Mouse (Mus musculus) midbrain, embryonic 15.5 days (tissue): ENCODE measurements around the gene Paxip1. TPM values are rescaled to one million over a fixed set of nuclear protein-coding genes. Genes with fewer than 3 reads are reported as not detected.

Experiments used
- ATAC-seq: fragments of 200-750 bp; cut with Nextera tagmentation; replicated peaks from 2 replicates; pipeline ENCODE4 v1.8.0; 2017; ENCODE audit warnings: moderate TSS enrichment
- H3K27ac ChIP-seq: fragments of 300-500 bp; sonication (generic); 2 replicates; pipeline ENCODE4 v1.5.1; 2015; ENCODE audit warnings: mild to moderate bottlenecking, inconsistent platforms
- H3K27me3 ChIP-seq: fragments of 300-500 bp; sonication (generic); replicated peaks from 2 replicates; pipeline ENCODE4 v1.6.1; 2015; ENCODE audit warnings: inconsistent platforms
- H3K36me3 ChIP-seq: fragments of 300-500 bp; sonication (generic); replicated peaks from 2 replicates; pipeline ENCODE4 v1.6.1; 2015; ENCODE audit warnings: inconsistent platforms
- H3K4me1 ChIP-seq: fragments of 300-500 bp; sonication (generic); 2 replicates; pipeline ENCODE4 v1.6.1; 2015; ENCODE audit warnings: inconsistent platforms
- H3K4me2 ChIP-seq: fragments of 300-500 bp; sonication (generic); 2 replicates; pipeline ENCODE4 v1.6.1; 2015; ENCODE audit warnings: inconsistent platforms, mild to moderate bottlenecking, moderate library complexity
- H3K4me3 ChIP-seq: fragments of 300-500 bp; sonication (generic); 2 replicates; pipeline ENCODE4 v1.5.1; 2015; ENCODE audit warnings: mild to moderate bottlenecking, inconsistent platforms
- H3K9ac ChIP-seq: fragments of 300-500 bp; sonication (generic); 2 replicates; pipeline ENCODE4 v1.6.1; 2015; ENCODE audit warnings: mild to moderate bottlenecking, inconsistent platforms
- H3K9me3 ChIP-seq: fragments of 300-500 bp; sonication (generic); 2 replicates; pipeline ENCODE4 v1.6.1; 2016; ENCODE audit warnings: inconsistent platforms
- WGBS: fragments of 180-500 bp; shearing (Covaris S2); methylation state at CpG from one replicate; pipeline ENCODE4 v1.1.7; 2015; ENCODE audit warnings: mixed read lengths; 5-methylcytosine and 5-hydroxymethylcytosine counted together
- polyA plus RNA-seq: library from polyadenylated mRNA; unstranded; fragments of >200 nt; fragmentation: Nextera tagmentation; extraction: Ambion mirVana; gene quantifications from 2 replicates; pipeline ENCODE4 v1.2.1, GENCODE M21; 2015

Paxip1 gene
- polyA plus RNA-seq, 1 experiment from 2014 or later = 28.8 TPM

DNA sequence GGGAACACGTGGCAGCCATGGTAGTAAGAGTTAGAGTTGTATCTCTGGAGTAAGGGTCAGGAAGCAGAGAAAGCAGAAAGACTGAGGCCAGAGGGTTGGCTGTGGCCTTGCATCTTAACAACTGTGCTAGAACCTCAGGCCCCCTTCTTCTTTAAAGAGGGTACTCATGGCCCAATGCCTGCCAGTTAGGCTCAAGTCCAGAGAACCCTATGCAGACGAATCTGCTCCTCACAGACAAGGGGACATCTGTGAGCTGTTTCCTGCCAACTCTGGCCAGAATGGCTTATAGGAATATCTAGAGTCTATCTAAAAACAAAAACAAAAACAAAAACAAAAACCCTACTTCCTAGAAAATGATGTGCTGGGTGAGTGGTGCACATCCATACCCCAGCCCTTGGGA is 72.2 kb downstream of the Paxip1 start:
- H3K27me3 ChIP-seq = no peaks in the 10 kb centered on the region
- H3K4me3 ChIP-seq = no peak overlapping the region
- no peak overlapping the region for H3K4me2 ChIP-seq
- ATAC-seq = no peak
- 0 out of 2 replicates have a peak, but pooled peaks cover 10% of the 10 kb centered on the region for H3K36me3 ChIP-seq
- no peaks in the 10 kb centered on the region for H3K4me1 ChIP-seq
- H3K9me3 ChIP-seq = no peaks in the 10 kb centered on the region
- H3K9ac ChIP-seq = no peak overlapping the region
- no peak overlapping the region for H3K27ac ChIP-seq
- WGBS = 77% methylated on average over 2 of the region's 2 CpGs

DNA sequence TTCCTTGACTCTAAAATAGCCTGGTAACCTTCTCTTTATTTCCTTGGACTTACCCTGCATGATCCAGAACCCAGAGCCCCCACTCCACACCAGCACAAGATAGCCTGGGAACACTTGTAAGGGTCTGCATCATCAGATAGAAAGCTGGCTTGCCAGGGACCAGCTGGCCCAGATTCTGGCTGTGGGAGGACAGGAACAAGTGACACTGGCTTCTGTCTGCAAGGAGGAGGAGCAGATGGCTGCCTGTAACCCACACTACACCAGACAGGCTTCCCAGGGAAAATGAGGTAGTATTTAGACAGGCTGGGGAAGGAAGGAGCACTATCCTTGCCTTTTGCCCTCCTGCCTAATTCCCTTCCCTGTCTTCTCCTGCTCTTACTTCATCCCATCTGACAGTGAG is 74.2 kb downstream of the Paxip1 start:
- Histone ChIP-seq H3K9me3 (no peaks in the 10 kb centered on the region), H3K9ac (no peak overlapping the region), H3K27me3 (no peaks in the 10 kb centered on the region), H3K4me3 (no peak overlapping the region), H3K4me2 (no peak overlapping the region), H3K4me1 (no peaks in the 10 kb centered on the region), H3K27ac (no peak overlapping the region), H3K36me3 (0 out of 2 replicates have a peak, but pooled peaks cover 7% of the 10 kb centered on the region)
- ATAC-seq = no peak

DNA sequence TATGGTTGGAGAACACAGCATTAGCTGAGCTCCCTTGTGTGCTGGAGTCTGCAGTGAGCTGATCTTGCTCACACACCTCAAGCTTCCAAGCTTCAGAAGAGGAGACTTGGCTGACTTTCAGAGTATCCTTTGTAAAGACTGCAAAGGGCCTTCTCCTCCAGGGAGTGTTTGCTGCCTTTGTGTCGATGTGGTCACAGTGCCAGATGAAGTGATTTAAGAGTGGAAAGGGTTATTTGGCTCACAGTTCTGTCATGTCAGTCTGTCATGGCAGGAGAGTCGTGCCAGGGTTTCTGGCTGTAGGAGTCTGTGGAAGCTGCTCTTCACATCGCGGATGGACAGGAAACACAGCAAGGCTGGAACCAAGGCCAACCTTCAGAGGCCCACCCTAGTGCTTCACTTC is 75.5 kb downstream of the Paxip1 start:
- Histone ChIP-seq H3K4me3 (no peak overlapping the region), H3K4me1 (no peaks in the 10 kb centered on the region), H3K27ac (no peak overlapping the region), H3K27me3 (no peaks in the 10 kb centered on the region), H3K4me2 (no peak overlapping the region), H3K9ac (no peak overlapping the region), H3K9me3 (no peaks in the 10 kb centered on the region), H3K36me3 (0 out of 2 replicates have a peak, but pooled peaks cover 7% of the 10 kb centered on the region)
- WGBS = 82% methylated on average over 4 of the region's 4 CpGs
- no peak for ATAC-seq

DNA sequence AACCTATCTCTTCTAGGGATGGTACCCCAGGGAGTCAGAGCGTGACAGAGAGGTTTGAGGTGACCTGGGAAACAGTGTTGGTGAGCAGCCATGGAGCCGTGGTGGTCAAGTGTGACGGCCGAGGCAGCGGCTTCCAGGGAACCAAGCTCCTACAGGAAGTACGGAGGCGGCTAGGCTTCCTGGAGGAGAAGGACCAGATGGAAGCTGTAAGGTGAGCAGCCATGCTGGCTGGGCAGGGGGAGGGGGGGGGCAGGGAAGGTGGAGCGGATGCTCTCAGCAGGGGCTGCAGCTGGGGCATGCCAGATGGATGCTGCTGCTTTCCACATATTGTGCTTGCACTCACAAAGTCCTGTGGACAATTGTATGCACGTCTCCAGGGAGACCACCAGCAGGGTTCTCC is 77.1 kb downstream of the Paxip1 start:
- Histone ChIP-seq H3K4me2 (no peak overlapping the region), H3K27ac (no peak overlapping the region), H3K27me3 (no peaks in the 10 kb centered on the region), H3K9ac (no peak overlapping the region), H3K4me3 (no peak overlapping the region), H3K36me3 (0 out of 2 replicates have a peak, but pooled peaks cover 11% of the 10 kb centered on the region), H3K4me1 (no peaks in the 10 kb centered on the region), H3K9me3 (no peaks in the 10 kb centered on the region)
- 68% methylated on average over 9 of the region's 9 CpGs for WGBS
- ATAC-seq = no peak

DNA sequence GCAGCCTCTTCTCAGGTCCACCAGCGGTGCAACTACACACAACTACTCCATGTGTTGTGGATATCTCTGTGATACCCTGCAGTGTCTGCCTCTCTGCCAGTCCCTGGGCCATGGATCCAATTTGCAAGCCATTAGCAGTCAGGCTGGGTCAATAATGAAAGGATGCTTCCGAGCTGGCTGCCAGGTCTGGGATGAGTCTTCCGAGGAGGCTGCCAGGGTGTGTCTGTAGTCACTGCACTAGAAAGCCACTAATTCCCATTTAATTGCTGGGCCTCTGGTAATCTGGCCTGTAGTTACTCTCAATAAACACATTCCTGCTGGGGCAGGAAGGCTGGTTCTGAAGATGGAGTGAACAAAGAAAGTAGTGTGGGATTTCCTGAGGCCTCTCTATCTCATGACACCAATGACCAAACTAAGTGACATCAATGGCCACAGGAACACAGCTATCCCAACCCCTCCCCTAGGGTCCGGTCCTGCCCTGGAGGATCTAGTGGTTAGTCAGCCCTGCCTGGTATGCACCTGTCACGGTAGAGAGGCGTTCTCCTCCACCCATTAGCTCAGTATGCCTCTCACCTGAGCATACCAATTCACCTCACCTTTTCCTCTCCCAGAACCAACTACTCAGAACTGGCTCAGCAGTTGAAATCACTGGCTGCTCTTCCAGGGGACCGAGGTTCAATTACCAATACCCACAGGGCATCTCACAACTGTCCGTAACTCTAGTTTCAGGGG is 79.9 kb downstream of the Paxip1 start:
- 56% methylated on average over 8 of the region's 8 CpGs for WGBS
- no peak for ATAC-seq
- no peak overlapping the region for H3K9ac ChIP-seq

DNA sequence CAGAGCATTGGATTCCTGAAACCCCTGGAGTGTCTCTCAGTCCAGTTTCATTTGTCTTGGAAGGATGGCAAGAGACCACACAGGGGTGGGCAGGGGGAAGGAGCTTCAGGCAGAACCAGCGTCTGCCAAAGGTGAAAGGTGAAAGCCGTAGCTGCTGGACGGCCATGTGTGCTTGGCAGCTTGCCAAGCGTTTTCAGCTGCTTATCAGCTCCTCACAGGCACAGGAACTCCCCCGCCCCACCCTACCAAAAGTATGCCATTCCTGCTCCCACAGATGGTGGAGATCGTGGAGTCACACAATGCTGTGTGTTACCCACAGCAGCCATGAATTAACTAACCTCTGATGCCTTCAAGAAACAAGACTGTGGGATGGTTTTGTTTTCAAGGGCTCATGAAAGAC is 83.3 kb downstream of the Paxip1 start:
- Histone ChIP-seq H3K4me2 (no peak overlapping the region), H3K4me3 (no peak overlapping the region), H3K27me3 (no peaks in the 10 kb centered on the region), H3K27ac (no peak overlapping the region), H3K9me3 (no peaks in the 10 kb centered on the region), H3K9ac (no peak overlapping the region), H3K4me1 (peaks cover 7% of the 10 kb centered on the region; the same call in 1 of the 2 replicates), H3K36me3 (peaks cover 3% of the 10 kb centered on the region; the same call in 1 of the 2 replicates)
- ATAC-seq = no peak
- WGBS = 32% methylated on average over 6 of the region's 6 CpGs

More for the DNA sequence above, 79.9 kb downstream of the Paxip1 start:
- Histone ChIP-seq H3K4me3 (no peak overlapping the region), H3K36me3 (0 out of 2 replicates have a peak, but pooled peaks cover 6% of the 10 kb centered on the region), H3K27ac (no peak overlapping the region), H3K4me1 (0 out of 2 replicates have a peak, but pooled peaks cover 2% of the 10 kb centered on the region), H3K9me3 (no peaks in the 10 kb centered on the region), H3K27me3 (no peaks in the 10 kb centered on the region), H3K4me2 (no peak overlapping the region)

GRCm38 (mm10) chr5:27707283-27707682 is 84.2 kb downstream of the Paxip1 start:
- H3K4me2 ChIP-seq = no peak overlapping the region
- ATAC-seq = no peak
- no peak overlapping the region; the same call in 1 of the 2 replicates for H3K27ac ChIP-seq
- H3K9ac ChIP-seq = no peak overlapping the region
- no peaks in the 10 kb centered on the region for H3K9me3 ChIP-seq
- H3K4me1 ChIP-seq = peaks cover 11% of the 10 kb centered on the region
- H3K36me3 ChIP-seq = peaks cover 3% of the 10 kb centered on the region; the same call in 1 of the 2 replicates
- H3K27me3 ChIP-seq = no peaks in the 10 kb centered on the region
- H3K4me3 ChIP-seq = no peak overlapping the region

- 28% methylated on average over 6 of the region's 6 CpGs for WGBS
- no peaks in the 10 kb centered on the region for H3K27me3 ChIP-seq
- no peak overlapping the region for H3K9ac ChIP-seq
- peaks cover 3% of the 10 kb centered on the region; the same call in 1 of the 2 replicates for H3K36me3 ChIP-seq
- no peak overlapping the region for H3K4me2 ChIP-seq
- H3K9me3 ChIP-seq = no peaks in the 10 kb centered on the region
- no peak overlapping the region for H3K27ac ChIP-seq
- no peak overlapping the region for H3K4me3 ChIP-seq
- H3K4me1 ChIP-seq = peaks cover 15% of the 10 kb centered on the region
- ATAC-seq = peak; percentile 22; the same call in 1 of the 2 replicates
These were observed 84.9 kb downstream of the Paxip1 start for GRCm38 (mm10) chr5:27706551-27706950.

DNA sequence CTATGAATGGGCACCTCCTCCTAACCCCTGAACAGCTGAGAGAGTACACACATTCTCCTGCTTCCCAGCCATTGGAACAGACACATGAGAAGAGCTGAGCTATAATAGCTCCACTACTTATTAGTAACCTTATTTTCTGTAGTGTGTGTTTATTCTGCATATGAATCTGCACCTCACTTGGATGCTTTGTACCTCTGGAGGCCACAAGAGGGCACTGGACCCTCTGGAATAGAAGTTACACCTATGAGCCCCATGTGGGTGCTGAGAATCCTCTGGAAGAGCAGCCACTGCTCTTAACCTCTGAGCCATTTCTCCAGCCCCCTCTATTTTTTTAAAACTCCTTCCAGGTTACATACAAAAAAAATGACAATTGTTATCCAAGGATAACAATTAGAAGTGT is 86.5 kb downstream of the Paxip1 start:
- Histone ChIP-seq H3K9ac (no peak overlapping the region), H3K27me3 (no peaks in the 10 kb centered on the region), H3K9me3 (no peaks in the 10 kb centered on the region), H3K4me1 (peaks cover 15% of the 10 kb centered on the region), H3K27ac (no peak overlapping the region), H3K4me3 (no peak overlapping the region), H3K4me2 (no peak overlapping the region), H3K36me3 (peaks cover 3% of the 10 kb centered on the region; the same call in 1 of the 2 replicates)
- no peak for ATAC-seq

GRCm38 (mm10) chr5:27702482-27702881 is 89.0 kb downstream of the Paxip1 start:
- Histone ChIP-seq H3K27ac (peak overlapping the region; percentile 45; the same call in 1 of the 2 replicates), H3K4me3 (no peak overlapping the region), H3K36me3 (no peaks in the 10 kb centered on the region; the same call in 1 of the 2 replicates), H3K27me3 (no peaks in the 10 kb centered on the region), H3K9me3 (no peaks in the 10 kb centered on the region), H3K4me1 (peaks cover 12% of the 10 kb centered on the region), H3K9ac (no peak overlapping the region), H3K4me2 (no peak overlapping the region)
- ATAC-seq = no peak; the same call in 1 of the 2 replicates
- 61% methylated on average over 6 of the region's 6 CpGs for WGBS

Other genes with a start within 250 kb of the Paxip1 start
- 1.5 and 1.6 TPM in 2 replicates for gene Htr5a, start 50.5 kb upstream of the Paxip1 start, polyA plus RNA-seq